Mouse (Mus musculus) kidney, postnatal 36 days (tissue): ENCODE measurements at regions not wholly inside any gene's neighbourhood (a gene's known extent, or its start where the extent isn't known, plus 50 kb on each side); places are given as distances from the start of the nearest gene placed in this dataset.

ENCODE experiments used
- DNase-seq, 2 experiments: peaks; one replicate each; pipeline ENCODE4 v3.0.0; 2021 to 2022; ENCODE audit warnings: mixed read lengths in 2 of 2

DNA sequence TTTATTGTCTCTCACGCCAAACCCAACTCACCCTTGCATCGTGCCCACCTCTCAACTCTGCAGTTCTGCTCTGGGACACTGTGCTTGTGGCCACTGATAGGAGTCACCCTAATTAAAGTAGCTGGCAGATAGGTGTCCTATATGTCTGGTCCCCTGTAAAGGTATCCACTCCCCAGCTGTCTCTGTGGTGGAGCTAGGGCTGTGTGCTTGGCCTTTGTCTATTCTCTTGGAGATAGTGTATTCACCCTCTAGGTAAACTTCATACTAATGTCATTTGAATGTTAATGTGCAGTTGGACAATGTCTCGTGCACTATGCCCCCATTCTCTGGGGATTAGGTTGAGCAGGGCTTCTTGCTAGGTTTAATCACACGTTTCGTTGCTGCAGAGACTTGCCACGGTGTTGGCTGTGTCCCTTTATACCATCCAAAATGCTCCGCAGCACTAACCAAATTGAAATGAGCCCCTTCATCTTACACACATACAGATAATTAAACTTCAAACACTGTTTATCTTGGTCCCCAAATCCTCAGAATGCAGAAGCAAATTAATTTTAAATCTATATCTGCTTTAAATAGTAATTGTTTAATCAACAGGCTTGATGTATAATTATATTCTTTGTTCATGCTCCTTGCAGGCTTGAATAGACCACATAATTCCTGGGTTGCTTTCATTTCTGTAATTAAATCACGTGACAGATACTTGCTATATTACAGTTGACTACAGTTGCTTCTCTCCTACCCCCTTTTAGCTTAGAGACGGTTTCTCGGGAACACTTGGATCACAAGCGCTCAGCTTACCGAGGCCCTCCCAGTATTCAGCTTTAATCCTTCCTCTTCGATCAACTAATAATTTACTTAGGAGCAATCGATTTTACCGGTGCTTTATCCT, 453.0 kb upstream of the Slc30a5 start:
- no peak for DNase-seq

DNA sequence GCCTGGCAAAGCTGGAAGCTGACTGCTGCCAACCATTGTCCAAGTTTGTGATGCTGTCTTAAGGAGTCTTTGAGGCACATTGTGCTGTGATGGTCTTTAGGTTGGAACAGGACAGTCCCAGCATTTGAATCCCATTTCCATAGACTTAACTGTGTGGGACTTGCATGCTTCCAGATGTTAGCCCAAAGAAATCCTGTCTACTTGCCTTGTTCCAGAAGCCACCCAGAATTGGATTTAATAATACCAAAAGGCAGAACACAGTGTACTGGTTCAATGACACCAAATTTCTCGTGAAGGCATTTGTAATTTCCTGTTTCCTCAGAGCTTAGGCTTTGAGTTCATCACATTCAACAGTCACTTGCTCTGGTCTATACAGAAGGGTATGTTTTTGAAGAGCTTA, 444.9 kb upstream of the Slc30a5 start:
- no peak for DNase-seq

DNA sequence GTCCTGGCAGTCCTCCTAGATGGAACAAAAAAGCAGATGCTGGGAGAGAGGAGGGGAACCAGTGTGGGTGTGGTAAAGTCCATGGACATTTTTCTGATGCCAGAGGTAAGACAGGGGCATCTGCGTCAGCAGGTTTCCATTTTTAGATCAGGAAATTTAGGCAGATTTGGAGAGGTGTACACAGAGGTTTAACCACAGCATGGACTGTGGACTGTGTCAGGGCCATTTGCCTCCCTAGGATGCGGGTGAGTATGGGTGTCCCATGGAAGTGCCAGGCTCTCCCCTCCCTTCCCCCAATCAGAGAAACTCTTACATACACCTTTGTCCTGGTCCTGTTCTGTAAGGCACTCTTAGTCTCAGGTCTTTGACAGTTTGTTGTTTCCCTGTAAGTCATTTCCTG, 443.5 kb upstream of the Slc30a5 start:
- DNase-seq = peak; percentile 5 to 18

DNA sequence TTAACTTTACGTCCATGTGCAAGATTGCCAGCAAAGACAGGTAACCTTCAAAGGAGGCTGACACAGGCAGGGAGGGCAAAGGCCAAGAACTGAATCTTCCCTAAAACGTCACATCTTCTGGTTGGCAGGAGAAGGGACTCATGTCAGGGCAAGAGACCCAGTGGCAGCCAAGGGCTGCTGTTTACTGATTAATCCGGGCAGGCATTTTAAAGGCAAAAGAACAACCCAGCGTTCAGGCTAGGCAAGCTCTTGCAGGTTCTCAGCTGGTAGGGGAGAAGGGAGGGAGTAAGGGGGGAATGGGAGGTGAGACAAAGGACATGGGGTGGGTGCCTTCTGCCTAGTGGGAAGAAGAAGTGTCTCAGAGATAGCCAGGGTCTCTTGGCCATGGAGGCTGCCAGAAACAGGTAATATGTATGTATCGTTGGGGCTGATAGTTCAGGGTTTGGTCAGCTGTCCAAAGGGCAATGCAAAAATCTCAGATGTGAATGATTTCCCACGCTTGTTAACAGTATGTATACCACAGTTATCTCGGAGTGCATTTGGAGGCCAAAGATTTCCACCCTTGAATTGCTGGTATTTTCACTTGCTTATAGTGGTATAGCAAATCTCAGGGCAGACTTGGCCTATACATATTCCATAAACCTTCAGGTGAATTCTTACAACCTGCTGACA, 441.4 kb upstream of the Slc30a5 start:
- DNase-seq = peak; percentile 78 to 90

DNA sequence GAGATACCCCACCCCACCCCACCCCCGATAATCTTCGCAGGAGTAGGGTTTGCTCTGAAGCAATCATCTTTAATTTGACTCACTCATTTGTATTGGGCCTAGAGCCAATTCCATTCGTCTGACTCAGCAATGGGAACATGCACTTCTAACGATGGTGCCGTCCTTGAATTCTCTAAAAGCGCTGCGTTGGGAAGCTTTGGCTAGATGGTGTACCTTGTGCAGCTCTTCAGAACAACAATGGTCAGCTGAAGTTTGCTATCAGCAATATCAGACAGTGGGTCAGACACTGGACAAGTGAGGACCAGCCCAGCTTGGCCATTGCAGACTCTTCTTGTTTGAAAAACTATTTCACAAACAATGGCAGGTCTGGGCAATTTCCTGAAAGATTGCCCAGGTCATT, 440.1 kb upstream of the Slc30a5 start:
- DNase-seq = no peak

DNA sequence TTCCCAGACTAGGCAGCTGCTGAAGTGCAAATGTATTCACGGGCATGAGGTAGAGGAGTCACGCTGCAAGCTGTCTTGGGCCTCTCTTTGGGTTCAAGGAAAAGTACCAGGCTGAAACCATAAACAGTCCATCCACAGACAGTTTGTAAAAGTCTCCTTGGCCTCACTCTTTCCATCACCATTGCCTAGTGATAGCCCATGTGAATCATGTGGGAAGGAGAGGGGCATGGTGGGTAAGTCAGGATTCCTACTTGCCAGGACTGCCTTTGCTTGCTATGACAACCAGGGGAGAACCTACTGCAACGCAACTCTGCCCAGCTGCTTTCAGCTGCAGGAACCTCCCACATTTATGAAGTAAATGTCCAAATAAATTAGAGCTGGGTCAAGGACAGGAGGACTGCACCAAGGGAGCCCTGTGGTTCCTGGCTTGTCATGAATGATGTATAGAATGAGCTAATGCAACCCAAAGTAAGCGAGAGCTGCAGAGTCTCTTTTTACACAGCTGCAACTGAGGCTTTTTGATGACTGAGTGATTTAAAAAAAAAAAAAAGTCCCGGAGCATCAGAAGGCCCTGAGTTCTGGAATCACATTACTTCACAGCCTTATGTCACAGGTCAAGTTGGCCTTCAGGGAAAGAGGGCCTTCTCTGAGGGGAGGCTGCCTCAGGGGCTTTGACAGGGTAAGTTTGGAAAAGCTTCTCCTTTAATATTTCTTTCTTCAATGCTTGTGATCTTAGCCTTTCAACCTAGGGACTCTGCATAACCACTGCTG, 420.7 kb upstream of the Slc30a5 start:
- DNase-seq = no peak

DNA sequence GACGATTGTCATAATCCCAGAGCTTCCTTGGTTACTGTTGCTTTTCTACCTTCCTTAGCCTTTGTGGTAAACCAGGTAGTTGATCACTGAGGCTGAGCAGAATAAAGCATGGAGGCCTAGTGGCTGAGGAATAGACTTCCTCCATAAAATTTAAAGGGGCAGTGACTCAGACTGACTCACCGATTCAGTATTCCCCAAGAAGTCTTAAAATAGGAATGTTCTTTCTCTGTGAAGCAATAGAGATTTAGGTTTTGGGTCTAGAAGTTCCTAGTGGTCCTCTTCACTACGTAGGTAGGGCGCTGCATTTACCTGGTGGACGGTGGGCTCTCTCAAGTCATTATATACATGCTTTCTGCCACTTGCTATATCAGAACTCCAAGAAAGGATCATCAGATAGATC, 416.1 kb upstream of the Slc30a5 start:
- DNase-seq = no peak

DNA sequence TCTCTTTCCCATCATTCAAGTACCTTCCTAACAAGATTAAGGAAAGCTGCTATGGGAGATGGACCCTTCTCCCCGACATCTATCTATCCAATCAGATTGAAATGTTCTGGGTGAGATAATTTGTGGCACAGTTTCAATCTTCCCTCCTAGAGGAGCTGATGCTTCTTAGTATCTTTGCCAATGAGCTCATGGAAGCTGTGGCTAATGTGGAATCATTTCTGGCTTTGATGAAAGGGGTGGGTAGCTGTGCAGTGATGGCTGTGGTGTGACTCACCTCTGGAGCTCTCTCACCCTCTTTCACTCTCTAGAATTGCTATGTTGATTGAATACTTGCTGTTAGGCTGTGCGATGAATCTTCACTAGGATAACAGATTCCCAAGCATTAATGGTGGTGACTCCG, 411.1 kb upstream of the Slc30a5 start:
- no peak for DNase-seq

DNA sequence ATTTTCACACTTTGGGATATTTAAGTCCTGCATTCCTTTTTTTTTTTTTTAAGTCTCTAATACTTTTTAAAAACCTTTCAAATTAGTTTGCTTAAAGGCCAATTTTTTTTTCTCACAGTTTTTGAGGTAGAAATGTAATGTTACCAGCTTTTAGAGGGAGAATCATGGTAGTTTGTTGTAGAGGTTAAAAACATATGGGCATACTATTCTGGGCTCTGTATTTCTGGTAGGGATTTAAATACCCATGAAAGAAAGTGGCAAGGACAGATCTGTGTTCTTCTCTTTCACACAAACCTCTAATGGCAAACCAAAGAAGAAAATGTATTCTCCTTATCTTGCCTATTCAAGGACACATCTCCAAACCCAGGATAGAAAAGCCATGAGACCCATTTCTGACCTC, 405.6 kb upstream of the Slc30a5 start:
- no peak for DNase-seq

DNA sequence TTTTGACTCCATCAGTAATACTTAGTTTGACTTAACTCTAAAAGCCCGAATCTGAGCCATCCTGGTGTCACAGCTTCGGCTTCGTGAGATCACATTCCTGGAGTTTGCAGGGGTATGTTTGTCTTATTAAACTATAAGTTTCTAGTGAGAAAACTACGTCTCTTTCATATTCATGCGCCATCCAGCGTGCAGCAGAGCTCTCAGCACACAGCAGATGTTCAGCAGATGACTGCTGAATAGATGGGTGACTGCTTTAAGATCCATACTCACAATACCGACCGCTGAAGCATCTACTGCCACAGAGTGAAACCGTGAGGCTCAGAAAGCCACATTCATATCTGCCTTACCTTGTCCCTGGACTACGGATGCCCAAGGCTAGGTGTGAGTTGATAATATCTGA, 403.8 kb upstream of the Slc30a5 start:
- DNase-seq = no peak

DNA sequence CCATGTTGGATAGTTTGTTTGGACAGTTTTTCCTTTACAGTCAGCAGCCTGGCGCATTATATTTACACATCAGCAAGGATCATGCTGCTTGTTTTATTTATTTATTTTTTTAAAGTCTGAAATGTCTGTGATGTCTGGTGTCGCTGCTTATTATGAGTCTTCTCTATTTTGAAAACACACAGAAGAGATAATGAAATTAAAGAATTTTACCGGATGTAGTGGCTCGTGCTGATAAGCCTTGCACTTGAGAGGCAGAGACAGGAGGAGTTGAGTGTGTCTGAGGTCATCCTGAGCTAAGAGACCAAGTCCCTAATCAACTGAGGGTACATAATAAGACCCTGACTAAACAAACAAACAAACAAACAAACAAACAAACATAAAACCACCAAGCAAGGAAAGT, 402.6 kb upstream of the Slc30a5 start:
- DNase-seq = no peak

DNA sequence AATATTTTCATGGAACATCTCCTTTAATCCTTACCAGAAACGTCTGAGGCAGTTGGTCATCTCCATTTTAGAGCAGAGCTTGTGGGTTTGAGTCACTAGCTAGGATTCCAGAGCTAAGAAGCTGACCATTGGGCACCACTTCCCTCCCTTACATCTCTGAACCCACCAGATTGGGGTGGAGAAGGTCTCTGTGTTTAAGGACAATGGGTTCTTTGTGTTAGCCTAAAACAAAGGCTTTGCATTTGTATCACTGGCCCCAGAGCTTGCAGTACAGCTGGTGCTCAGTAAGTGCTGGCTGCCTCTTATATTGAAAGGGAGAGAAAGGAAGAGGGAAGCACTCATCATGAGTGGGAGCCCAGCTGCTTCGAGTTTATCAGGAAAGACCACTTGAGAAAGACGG, 401.9 kb upstream of the Slc30a5 start:
- DNase-seq = no peak

DNA sequence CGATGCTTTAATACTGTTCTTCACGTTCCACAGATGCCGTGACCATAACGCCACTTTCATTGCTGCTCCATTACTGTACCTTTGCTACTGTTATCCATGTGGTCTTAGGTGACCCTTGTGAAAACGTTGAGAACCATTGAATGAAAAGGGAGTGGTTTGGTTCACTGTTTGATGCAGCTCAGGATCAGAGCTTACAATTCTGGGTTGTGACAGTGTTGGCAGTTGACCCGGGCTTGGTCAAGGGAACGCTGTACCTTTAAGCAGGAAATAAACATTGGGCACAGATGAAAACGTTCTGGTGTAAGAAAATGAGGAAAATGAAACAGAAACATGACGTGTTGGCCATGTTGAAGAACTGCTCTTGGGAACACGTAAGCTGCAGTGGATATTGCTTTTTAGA, 401.3 kb upstream of the Slc30a5 start:
- DNase-seq = no peak

DNA sequence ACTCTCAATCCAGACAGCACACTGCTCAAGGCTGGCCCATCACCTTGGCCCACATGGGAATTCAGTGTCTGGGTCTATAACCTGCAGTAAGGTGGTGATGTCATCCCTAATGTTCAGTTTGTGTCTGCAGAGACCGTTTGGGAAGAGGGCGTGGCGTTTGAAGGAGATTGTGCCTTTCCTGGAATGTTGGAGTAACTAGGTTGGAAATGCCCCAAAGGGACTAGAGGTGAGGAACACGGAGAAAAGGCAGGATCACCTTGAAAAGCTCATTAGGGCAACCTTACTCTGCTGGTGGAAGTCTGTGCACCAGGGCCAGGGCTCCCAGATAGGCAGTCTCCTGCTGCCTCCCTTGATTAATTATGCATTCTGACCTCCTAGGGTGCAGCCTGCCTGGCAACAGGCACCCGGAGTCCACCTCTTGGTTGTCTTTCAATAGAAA, 400.6 kb upstream of the Slc30a5 start:
- peak; percentile 48 to 71 for DNase-seq

DNA sequence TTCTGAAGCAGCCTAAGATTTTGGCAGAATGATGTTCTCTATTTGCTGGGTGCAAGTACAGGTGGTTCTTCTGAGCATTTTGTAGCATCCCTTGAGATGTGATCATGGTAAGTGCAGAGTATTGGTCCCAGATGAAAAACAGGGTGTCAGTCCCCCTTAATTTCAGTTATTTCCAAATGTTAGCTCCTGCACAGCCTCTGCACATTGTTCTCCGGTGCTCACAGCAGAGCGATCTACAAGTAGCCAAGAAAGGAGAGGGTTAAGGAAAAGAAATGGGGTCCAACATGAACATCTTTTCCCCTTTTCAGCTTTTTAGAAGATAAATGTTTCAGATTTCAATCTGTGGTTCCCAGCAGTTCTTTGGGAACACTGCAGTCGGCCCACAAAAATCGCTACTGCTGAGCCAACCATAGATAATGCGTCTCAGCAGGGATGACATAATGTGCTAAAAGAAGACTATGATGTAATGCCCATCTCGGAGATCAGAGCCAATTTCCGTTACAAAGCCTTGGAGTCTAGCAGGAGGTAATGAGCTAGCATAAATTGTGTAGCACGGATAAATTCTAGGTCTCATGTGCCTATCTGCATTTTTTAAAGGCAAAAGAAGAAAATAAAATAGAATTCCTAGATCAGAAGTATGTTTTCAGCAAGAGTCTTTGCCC, 400.1 kb upstream of the Slc30a5 start:
- peak in 1 of 2 experiments; percentile 45 for DNase-seq

DNA sequence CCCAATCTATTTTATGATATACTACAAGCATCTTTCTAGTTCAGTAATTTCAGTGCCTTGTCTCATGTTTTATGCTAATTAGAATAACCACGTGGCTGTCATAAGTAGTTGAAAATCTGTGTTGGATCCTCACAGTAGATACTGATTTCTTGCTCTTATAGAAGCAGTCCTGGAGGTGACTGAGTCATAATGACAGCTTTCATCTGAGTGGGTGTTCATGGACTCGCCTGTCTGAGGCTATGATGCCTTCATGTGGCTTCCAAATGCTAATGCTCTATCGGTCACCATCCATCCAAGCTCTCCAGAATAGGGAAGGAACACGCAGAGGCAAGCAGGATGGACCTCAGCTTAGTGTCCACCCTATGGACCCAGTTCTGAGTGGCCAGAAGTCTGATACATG, 396.6 kb upstream of the Slc30a5 start:
- no peak for DNase-seq

DNA sequence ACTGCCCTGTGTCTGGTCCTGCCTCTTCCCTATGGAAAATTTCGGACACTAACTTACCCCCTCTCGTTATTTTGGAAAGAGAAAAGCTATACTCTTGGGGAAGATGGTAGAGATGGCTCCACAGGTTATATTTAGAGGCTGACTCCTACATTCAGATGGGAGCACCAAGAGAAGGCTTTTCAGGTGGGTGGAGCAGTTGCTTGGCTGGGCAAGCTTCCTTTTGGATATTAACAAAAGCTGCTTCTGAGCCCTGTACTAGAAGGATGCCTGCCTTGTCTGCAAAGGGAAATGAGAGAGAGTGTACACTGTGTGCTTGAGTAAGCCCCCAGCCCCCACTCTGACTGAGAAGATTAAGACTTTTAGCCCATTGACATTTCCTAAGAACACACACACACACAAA, 392.1 kb upstream of the Slc30a5 start:
- DNase-seq = no peak

DNA sequence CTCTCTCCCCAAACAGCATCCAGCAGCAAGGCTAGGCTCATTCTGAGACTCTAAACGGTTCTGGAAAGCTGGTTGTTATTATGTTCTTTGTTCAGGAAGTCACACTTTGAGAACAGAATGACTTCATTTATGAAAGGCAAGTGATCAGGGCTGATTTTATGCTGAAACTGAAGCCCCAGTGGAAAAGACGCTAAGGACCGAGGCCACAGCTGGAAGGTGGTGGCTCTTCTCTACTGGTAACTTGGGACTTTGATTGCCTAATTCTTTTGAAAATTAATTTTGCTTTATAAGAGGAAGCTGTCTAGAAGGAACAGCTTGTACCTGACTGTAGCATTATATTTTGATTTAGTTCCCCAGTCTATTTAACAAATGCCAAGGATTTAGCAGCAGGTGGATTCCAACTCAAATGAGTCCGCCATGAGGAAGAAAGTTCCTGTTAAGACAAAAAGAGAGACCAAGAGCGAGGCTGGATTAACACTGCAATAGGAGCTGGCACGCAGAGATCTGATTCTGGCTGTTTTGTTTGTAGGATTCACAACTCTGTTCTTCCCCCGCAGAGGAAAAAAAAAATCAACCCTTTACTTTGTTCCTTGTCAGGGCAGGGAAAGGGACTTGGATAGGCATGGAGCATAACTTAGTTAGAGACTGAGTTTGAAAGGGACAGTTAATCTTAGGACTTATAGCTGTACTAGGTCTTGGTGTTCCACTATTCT, 388.3 kb upstream of the Slc30a5 start:
- no peak for DNase-seq

DNA sequence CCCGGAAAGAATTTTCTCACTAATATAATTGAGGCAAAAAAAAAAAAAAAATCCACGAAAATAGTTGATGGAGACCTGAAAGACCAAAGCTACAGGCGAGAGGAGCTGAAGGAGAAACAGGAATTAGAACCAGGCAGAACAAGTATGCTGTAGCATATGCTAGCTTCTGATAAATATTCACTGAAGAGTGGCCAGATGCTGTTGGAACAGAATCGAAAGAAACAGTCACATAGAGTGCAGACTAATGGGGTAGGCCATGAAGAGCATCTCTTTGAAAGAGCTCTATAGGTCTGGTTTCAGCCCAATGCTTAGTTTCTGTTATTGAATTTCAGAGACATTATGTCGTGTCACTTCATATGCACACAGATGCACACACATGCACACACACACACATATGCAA, 386.3 kb upstream of the Slc30a5 start:
- no peak for DNase-seq

DNA sequence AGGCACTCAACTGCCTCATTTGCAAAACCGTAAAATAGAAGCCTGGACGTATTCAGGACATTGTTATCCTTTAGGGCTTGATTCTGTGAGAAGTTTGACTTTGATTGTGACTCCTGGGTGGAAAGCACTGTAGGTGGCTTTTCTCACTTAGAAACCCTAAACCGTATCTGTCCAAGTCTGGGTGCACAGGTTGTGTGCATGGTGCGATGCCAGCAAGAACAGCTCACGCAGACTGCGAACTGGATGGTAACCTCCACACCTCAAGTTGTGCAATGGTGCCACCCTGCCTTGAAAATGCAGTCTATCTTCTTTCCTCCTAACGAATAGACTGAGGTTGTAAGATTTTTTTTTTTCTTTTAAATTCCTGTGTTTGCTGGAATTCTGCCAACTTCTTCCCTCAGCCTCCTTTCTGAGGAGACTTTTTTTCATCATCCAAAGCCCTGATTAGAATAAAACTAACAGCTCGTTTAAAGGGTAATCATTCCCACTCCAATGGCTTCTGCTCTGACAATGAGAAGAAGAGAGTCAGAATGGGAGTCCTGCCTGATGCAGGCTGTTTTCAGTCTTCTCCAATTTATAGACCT, 383.8 kb upstream of the Slc30a5 start:
- DNase-seq = peak; percentile 7 to 20

DNA sequence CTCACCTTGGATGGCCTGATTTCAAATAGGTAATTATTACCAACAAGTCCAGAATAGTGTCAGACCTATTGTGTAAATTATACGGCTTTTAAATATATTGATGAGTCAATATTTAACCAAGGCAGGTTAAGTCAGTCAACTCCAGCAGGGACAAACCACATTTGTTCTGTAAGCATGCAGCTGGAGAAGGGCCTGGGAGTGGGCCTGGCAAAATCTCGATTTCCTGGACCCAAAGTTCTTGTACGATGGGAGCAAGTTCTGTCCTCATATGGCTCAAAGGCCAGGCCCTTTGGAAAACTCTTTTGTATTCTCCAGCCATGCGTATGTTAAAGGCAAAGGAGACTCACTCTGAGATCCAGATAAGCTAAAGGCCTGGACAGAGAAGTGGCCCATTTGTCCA, 383.2 kb upstream of the Slc30a5 start:
- peak; percentile 22 to 50 for DNase-seq

DNA sequence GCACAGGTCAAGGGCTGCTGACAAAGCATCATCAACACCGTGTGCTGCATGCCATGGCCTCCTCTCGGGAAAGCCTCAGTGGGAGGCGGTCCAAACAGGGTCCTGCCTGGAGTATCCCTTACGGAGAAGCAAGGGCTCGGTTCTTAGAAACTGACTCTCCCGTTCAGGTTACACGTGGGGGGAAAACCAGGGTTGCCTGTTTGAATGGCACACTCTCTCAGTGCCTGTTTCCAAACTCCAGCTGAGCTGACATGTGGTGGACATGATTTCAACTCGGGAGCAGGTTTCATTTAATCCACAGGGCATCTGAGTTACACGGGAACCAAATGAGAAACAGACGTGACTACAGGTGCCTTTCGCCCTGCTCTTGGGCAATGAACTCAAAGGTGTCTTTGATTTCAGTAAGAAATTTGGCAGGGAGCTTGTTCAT, 382.6 kb upstream of the Slc30a5 start:
- DNase-seq = peak; percentile 26 to 29
